Mouse (Mus musculus): Measurements from ENCODE around the gene Reln.

Reln gene

GRCm38 (mm10) chr5:21934173-21934698 lies 410.3 kb downstream of the Reln start:
- DNase-seq (ENCODE audit: low spot score in 2 of 2) = no peak

- DNase-seq (ENCODE audit: low spot score in 2 of 2) = no peak
Measured at GRCm38 (mm10) chr5:21933340-21934075, 411.0 kb downstream of the Reln start.

GRCm38 (mm10) chr5:21931151-21931550 lies 413.4 kb downstream of the Reln start:
- DNase-seq (ENCODE audit: low spot score in 2 of 2) = no peak

GRCm38 (mm10) chr5:21920310-21920709 lies 424.2 kb downstream of the Reln start:
- DNase-seq (ENCODE audit: low spot score in 2 of 2) = no peak

GRCm38 (mm10) chr5:21919281-21919780 lies 425.2 kb downstream of the Reln start:
- no peak for DNase-seq (ENCODE audit: low spot score in 2 of 2)

GRCm38 (mm10) chr5:21915973-21916372 lies 428.5 kb downstream of the Reln start:
- DNase-seq (ENCODE audit: low spot score in 2 of 2) = no peak

- DNase-seq (ENCODE audit: low spot score in 2 of 2) = no peak
Measured at GRCm38 (mm10) chr5:21914776-21915175, 429.7 kb downstream of the Reln start.

- no peak for DNase-seq (ENCODE audit: low spot score in 2 of 2)
Measured at GRCm38 (mm10) chr5:21912835-21913530, 431.5 kb downstream of the Reln start.

- DNase-seq (ENCODE audit: low spot score in 2 of 2) = no peak
Measured at GRCm38 (mm10) chr5:21910726-21911125, 433.8 kb downstream of the Reln start.

GRCm38 (mm10) chr5:21909713-21910112 lies 434.8 kb downstream of the Reln start:
- DNase-seq (ENCODE audit: low spot score in 2 of 2) = no peak

GRCm38 (mm10) chr5:21901411-21901810 lies 443.1 kb downstream of the Reln start:
- DNase-seq (ENCODE audit: low spot score in 2 of 2) = no peak

GRCm38 (mm10) chr5:21900891-21901290 lies 443.6 kb downstream of the Reln start:
- no peak for DNase-seq (ENCODE audit: low spot score in 2 of 2)

GRCm38 (mm10) chr5:21898875-21899274 lies 445.6 kb downstream of the Reln start:
- no peak for DNase-seq (ENCODE audit: low spot score in 2 of 2)

- DNase-seq (ENCODE audit: low spot score in 2 of 2) = no peak
Measured at GRCm38 (mm10) chr5:21896586-21896985, 447.9 kb downstream of the Reln start.

GRCm38 (mm10) chr5:21894168-21894567 lies 450.3 kb downstream of the Reln start:
- DNase-seq (ENCODE audit: low spot score in 2 of 2) = peak in 1 of 2 experiments; percentile 49

- DNase-seq (ENCODE audit: low spot score in 2 of 2) = no peak
Measured at GRCm38 (mm10) chr5:21866750-21867149, 477.8 kb downstream of the Reln start.

GRCm38 (mm10) chr5:21866311-21866712 lies 478.2 kb downstream of the Reln start:
- DNase-seq (ENCODE audit: low spot score in 2 of 2) = peak; percentile 9 to 30

- DNase-seq (ENCODE audit: low spot score in 2 of 2) = peak in 1 of 2 experiments; percentile 3
Measured at GRCm38 (mm10) chr5:21865346-21866107, 479.0 kb downstream of the Reln start, which contains the start of gene Slc26a5. TSS of gene Slc26a5 (minus strand) at chr5:21865604.

- no peak for DNase-seq (ENCODE audit: low spot score in 2 of 2)
Measured at GRCm38 (mm10) chr5:21858653-21859052, 485.8 kb downstream of the Reln start.

- peak in 1 of 2 experiments; percentile 8 for DNase-seq (ENCODE audit: low spot score in 2 of 2)
Measured at GRCm38 (mm10) chr5:21851679-21852340, 492.7 kb downstream of the Reln start.

- DNase-seq (ENCODE audit: low spot score in 2 of 2) = no peak
Measured at GRCm38 (mm10) chr5:21847438-21847837, 497.1 kb downstream of the Reln start.

All from frontal cortex, postnatal 36 days (tissue).